Mouse (Mus musculus) MEL (cell line): Measurements from ENCODE around the gene Cmas. TPM values are rescaled to one million over a fixed set of nuclear protein-coding genes. Genes with fewer than 3 reads are reported as not detected.

Experiments used
- DNase-seq: peaks from one replicate; pipeline ENCODE4 v3.0.0; 2011; ENCODE audit warnings: low read depth, low spot score
- H3K27ac ChIP-seq: 2 replicates; pipeline ENCODE4 v1.5.1; 2012; ENCODE audit warnings: low read depth, mild to moderate bottlenecking, control low read depth, low read length, moderate library complexity; ENCODE audit not compliant: control insufficient read depth
- H3K27me3 ChIP-seq, 2 experiments: fragments of 150-350 bp in 1 of 2; sonication (generic) in 1 of 2; 2 replicates each; pipeline ENCODE4 v1.6.1; 2012; ENCODE audit warnings: low read length in 2 of 2, mild to moderate bottlenecking in 2 of 2, improper control_type of control experiment in 1 of 2, moderate library complexity in 1 of 2; ENCODE audit not compliant: insufficient read depth in 2 of 2, control insufficient read depth in 1 of 2
- H3K36me3 ChIP-seq, 2 experiments: 2 replicates each; pipeline ENCODE4 v1.6.1; 2012 to 2014; ENCODE audit warnings: low read length in 2 of 2, improper control_type of control experiment in 1 of 2, inconsistent platforms in 1 of 2, mild to moderate bottlenecking in 1 of 2; ENCODE audit not compliant: insufficient read depth in 2 of 2, control insufficient read depth in 1 of 2
- H3K4me1 ChIP-seq, 2 experiments: fragments of 150-350 bp in 1 of 2; sonication (generic) in 1 of 2; 2 replicates each; pipeline ENCODE4 v1.6.1; 2012; ENCODE audit warnings: low read length in 2 of 2, improper control_type of control experiment in 1 of 2, mild to moderate bottlenecking in 1 of 2; ENCODE audit not compliant: insufficient read depth in 2 of 2, control insufficient read depth in 1 of 2
- H3K4me3 ChIP-seq, 2 experiments: fragments of 150-350 bp in 1 of 2; sonication (generic) in 1 of 2; 2 replicates each; pipeline ENCODE4 v1.5.1; 2012; ENCODE audit warnings: low read depth in 2 of 2, low read length in 2 of 2, mild to moderate bottlenecking in 2 of 2, moderate library complexity in 2 of 2, control low read depth in 1 of 2, improper control_type of control experiment in 1 of 2; ENCODE audit not compliant: control insufficient read depth in 1 of 2, insufficient read depth in 1 of 2
- H3K79me2 ChIP-seq: 2 replicates; pipeline ENCODE4 v1.6.1; 2012; ENCODE audit warnings: mild to moderate bottlenecking, low read length, moderate library complexity; ENCODE audit not compliant: control insufficient read depth, poor library complexity, insufficient read depth
- H3K9ac ChIP-seq: 2 replicates; pipeline ENCODE4 v1.6.1; 2012; ENCODE audit warnings: low read depth, mild to moderate bottlenecking, control low read depth, low read length, moderate library complexity; ENCODE audit not compliant: control insufficient read depth, poor library complexity, severe bottlenecking
- H3K9me3 ChIP-seq: fragments of 150-350 bp; sonication (generic); replicated peaks from 2 replicates; pipeline ENCODE4 v1.6.1; 2012; ENCODE audit warnings: mild to moderate bottlenecking, low read length, improper control_type of control experiment, moderate library complexity; ENCODE audit not compliant: insufficient read depth
- CHD2 ChIP-seq: IDR thresholded peaks from 2 replicates; pipeline ENCODE4 v1.6.1; 2011; ENCODE audit warnings: low read length, improper control_type of control experiment
- E2F4 ChIP-seq: IDR thresholded peaks from 2 replicates; pipeline ENCODE4 v1.6.1; 2011; ENCODE audit warnings: low read depth, low read length, improper control_type of control experiment, borderline replicate concordance
- EP300 ChIP-seq, 2 experiments: IDR thresholded peaks; 2 replicates each; pipeline ENCODE4 v1.6.1; 2011; ENCODE audit warnings: improper control_type of control experiment in 2 of 2, low read length in 2 of 2, low read depth in 1 of 2, mild to moderate bottlenecking in 1 of 2
- ETS1 ChIP-seq: IDR thresholded peaks from 2 replicates; pipeline ENCODE4 v1.6.1; 2012; ENCODE audit warnings: low read depth, mild to moderate bottlenecking, inconsistent platforms, low read length, improper control_type of control experiment, moderate library complexity
- GABPA ChIP-seq: IDR thresholded peaks from 2 replicates; pipeline ENCODE4 v1.6.1; 2012; ENCODE audit warnings: low read depth, mild to moderate bottlenecking, inconsistent platforms, low read length, improper control_type of control experiment, moderate library complexity
- GATA1 ChIP-seq: IDR thresholded peaks from 2 replicates; pipeline ENCODE4 v1.6.1; 2011; ENCODE audit warnings: low read depth, low read length, improper control_type of control experiment
- MAFK ChIP-seq: IDR thresholded peaks from 2 replicates; pipeline ENCODE4 v1.6.1; 2011; ENCODE audit warnings: low read depth, mild to moderate bottlenecking, low read length, improper control_type of control experiment, borderline replicate concordance
- MAZ ChIP-seq: IDR thresholded peaks from 2 replicates; pipeline ENCODE4 v1.6.1; 2012; ENCODE audit warnings: low read depth, mild to moderate bottlenecking, inconsistent platforms, low read length, improper control_type of control experiment
- MEF2A ChIP-seq: IDR thresholded peaks from 2 replicates; pipeline ENCODE4 v1.6.1; 2014; ENCODE audit warnings: low read depth, mild to moderate bottlenecking, inconsistent platforms, low read length, improper control_type of control experiment; ENCODE audit not compliant: poor library complexity, insufficient replicate concordance, severe bottlenecking; ENCODE audit errors: extremely low read depth
- MXI1 ChIP-seq: IDR thresholded peaks from 2 replicates; pipeline ENCODE4 v1.6.1; 2011; ENCODE audit warnings: mild to moderate bottlenecking, low read depth, low read length, improper control_type of control experiment
- MYB ChIP-seq: IDR thresholded peaks from 2 replicates; pipeline ENCODE4 v1.6.1; 2011; ENCODE audit warnings: mild to moderate bottlenecking, low read depth, low read length, improper control_type of control experiment
- MYC ChIP-seq: IDR thresholded peaks from 2 replicates; pipeline ENCODE4 v1.6.1; 2011; ENCODE audit warnings: low read depth, mild to moderate bottlenecking, low read length, improper control_type of control experiment, moderate library complexity
- NRF1 ChIP-seq: IDR thresholded peaks from 2 replicates; pipeline ENCODE4 v1.6.1; 2014; ENCODE audit warnings: low read depth, mild to moderate bottlenecking, inconsistent platforms, low read length, improper control_type of control experiment, moderate library complexity; ENCODE audit not compliant: poor library complexity, insufficient read depth, severe bottlenecking
- POLR2AphosphoS2 ChIP-seq: IDR thresholded peaks from 2 replicates; pipeline ENCODE4 v1.6.1; 2011; ENCODE audit warnings: low read length, improper control_type of control experiment
- SIN3A ChIP-seq: IDR thresholded peaks from 2 replicates; pipeline ENCODE4 v1.6.1; 2012; ENCODE audit warnings: low read length, improper control_type of control experiment, inconsistent platforms
- SMC3 ChIP-seq: IDR thresholded peaks from 2 replicates; pipeline ENCODE4 v1.6.1; 2011; ENCODE audit warnings: low read depth, low read length, improper control_type of control experiment
- TAL1 ChIP-seq: IDR thresholded peaks from 2 replicates; pipeline ENCODE4 v1.6.1; 2012; ENCODE audit warnings: mild to moderate bottlenecking, inconsistent platforms, low read length, moderate library complexity, mixed read lengths
- TBP ChIP-seq: IDR thresholded peaks from 2 replicates; pipeline ENCODE4 v1.8.0; 2011; ENCODE audit warnings: low read depth, low read length, improper control_type of control experiment
- ZC3H11A ChIP-seq: IDR thresholded peaks from 2 replicates; pipeline ENCODE4 v1.6.1; 2012; ENCODE audit warnings: low read depth, mild to moderate bottlenecking, inconsistent platforms, low read length, improper control_type of control experiment
- polyA plus RNA-seq, 2 experiments: library from polyadenylated mRNA; stranded (reverse) in 1 of 2; unstranded in 1 of 2; fragments of >175 nt in 1 of 2; fragments of >200 nt in 1 of 2; gene quantifications; 2 replicates each; pipeline versions ENCODE4 v1.2.1 to v1.2.4; 2012; ENCODE audit warnings: low replicate concordance in 2 of 2, low read depth in 1 of 2; ENCODE audit not compliant: insufficient read length in 2 of 2, insufficient read depth in 1 of 2, missing spikeins in 1 of 2
- total RNA-seq: library from RNA; depleted of rRNA; stranded (reverse); fragments of 300-350 nt; gene quantifications from 2 replicates; pipeline ENCODE4 v1.2.3, GENCODE M21; 2012

The Cmas gene
- total and polyA plus RNA-seq, 3 experiments = 29.4 to 55.0 TPM; not detected in 1

DNA sequence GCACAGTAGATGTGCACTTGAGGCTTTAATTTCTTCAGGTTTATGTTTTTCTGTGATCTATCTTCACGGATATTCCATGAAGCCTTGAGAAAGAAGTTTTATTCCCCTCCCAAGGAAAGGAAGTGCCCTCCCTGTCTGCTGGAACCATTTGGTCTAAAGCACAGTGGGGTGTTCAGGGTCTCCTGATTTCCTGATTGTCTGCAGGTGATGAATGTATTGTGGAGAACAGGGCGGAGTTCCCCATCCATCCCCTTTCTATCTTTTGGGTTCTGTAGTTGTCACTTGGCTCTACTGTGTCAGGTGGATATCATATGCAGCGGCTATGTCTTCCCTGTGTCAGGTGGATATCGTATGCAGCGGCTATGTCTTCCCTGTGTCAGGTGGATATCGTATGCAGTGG is 14.7 kb upstream of the Cmas start:
- Histone ChIP-seq H3K79me2 (no peaks in the 10 kb centered on the region), H3K27ac (no peak overlapping the region), H3K9ac (no peak overlapping the region), H3K4me1 (peaks cover 0 to 2% of the 10 kb centered on the region in 2 experiments; a peak in 2 of 4 replicates)
- no peak for TF ChIP-seq MAFK
- TF ChIP-seq GATA1 = no peak
- TF ChIP-seq SIN3A = no peak
- TF ChIP-seq MAZ = no peak
- TF ChIP-seq SMC3 = no peak
- TF ChIP-seq E2F4 = no peak
- TF ChIP-seq, all 39 proteins: peak for 0
- no peak for DNase-seq
- Histone ChIP-seq H3K36me3 (no peaks in the 10 kb centered on the region), H3K27me3 (peaks cover 1 to 3% of the 10 kb centered on the region in 2 experiments; a peak in 1 of 4 replicates), H3K4me3 (no peak overlapping the region), H3K9me3 (no peaks in the 10 kb centered on the region)

GRCm38 (mm10) chr6:142743193-142743592 is 13.3 kb upstream of the Cmas start:
- Histone ChIP-seq H3K9me3 (no peaks in the 10 kb centered on the region), H3K4me1 (peaks cover 7 to 8% of the 10 kb centered on the region in 2 experiments; a peak in 3 of 4 replicates), H3K79me2 (no peaks in the 10 kb centered on the region), H3K27ac (no peak overlapping the region), H3K36me3 (peaks cover 0 to 12% of the 10 kb centered on the region in 2 experiments; a peak in 2 of 4 replicates), H3K4me3 (no peak overlapping the region), H3K27me3 (0 out of 4 replicates have a peak, but pooled peaks cover 0 to 3% of the 10 kb centered on the region in 2 experiments), H3K9ac (no peak overlapping the region)
- no peak for TF ChIP-seq TAL1
- no peak for TF ChIP-seq CHD2
- no peak for TF ChIP-seq EP300 (IDR thresholded peaks at IDR 0.05; ENCODE audit: low read depth in 1 of 2, low read length in 2 of 2)
- DNase-seq = no peak

DNA sequence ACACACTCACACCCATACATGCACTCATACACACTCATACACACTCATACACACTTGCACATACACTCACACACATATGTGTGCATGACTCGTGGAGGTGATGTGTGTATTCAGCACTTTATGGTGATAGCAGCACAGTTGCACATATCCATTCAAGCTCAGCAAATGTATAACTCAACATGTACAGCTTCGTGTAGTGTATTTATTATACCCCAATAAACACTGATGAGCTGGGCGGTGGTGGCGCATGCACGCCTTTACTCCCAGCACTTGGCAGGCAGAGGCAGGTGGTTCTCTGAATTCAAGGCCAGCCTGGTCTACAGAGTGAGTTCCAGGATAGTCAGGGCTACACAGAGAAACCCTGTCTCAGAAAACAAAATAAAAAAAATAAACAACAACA is 11.0 kb upstream of the Cmas start:
- Histone ChIP-seq H3K27ac (no peak overlapping the region), H3K36me3 (peaks cover 0 to 16% of the 10 kb centered on the region in 2 experiments; a peak in 2 of 4 replicates), H3K9ac (no peak overlapping the region), H3K9me3 (no peaks in the 10 kb centered on the region), H3K4me3 (no peak overlapping the region), H3K27me3 (no peaks in the 10 kb centered on the region), H3K79me2 (no peaks in the 10 kb centered on the region), H3K4me1 (peaks cover 7 to 13% of the 10 kb centered on the region in 2 experiments)
- DNase-seq = no peak
- no peak for TF ChIP-seq SMC3
- no peak for TF ChIP-seq ZC3H11A
- TF ChIP-seq MYC = no peak
- no peak for TF ChIP-seq GABPA
- no peak for TF ChIP-seq NRF1
- no peak for TF ChIP-seq MXI1
- no peak for TF ChIP-seq POLR2AphosphoS2
- TF ChIP-seq MYB = no peak
- no peak for TF ChIP-seq TBP
- TF ChIP-seq ETS1 = no peak
- TF ChIP-seq MEF2A = no peak
- no peak for TF ChIP-seq MAFK
